Mouse (Mus musculus) ovary, postnatal 14 days (tissue): ENCODE data around the gene Macrod1.

Experiments
- DNase-seq: peaks from one replicate; pipeline ENCODE4 v3.0.0; 2022; ENCODE audit warnings: low spot score

The Macrod1 gene

GRCm38 (mm10) chr19:7171447-7171846, 114.8 kb downstream of the Macrod1 start:
- DNase-seq = no peak

- DNase-seq = no peak
These were observed 115.6 kb downstream of the Macrod1 start for GRCm38 (mm10) chr19:7172051-7172866.

- no peak for DNase-seq
These were observed 119.6 kb downstream of the Macrod1 start for GRCm38 (mm10) chr19:7176041-7176696.

GRCm38 (mm10) chr19:7177804-7178511, 121.3 kb downstream of the Macrod1 start:
- DNase-seq = no peak

GRCm38 (mm10) chr19:7178841-7179452, 122.3 kb downstream of the Macrod1 start:
- DNase-seq = no peak

GRCm38 (mm10) chr19:7180756-7181405, 124.3 kb downstream of the Macrod1 start:
- DNase-seq = no peak

- DNase-seq = no peak
These were observed 124.9 kb downstream of the Macrod1 start for GRCm38 (mm10) chr19:7181496-7181895.

GRCm38 (mm10) chr19:7182273-7182949, 125.8 kb downstream of the Macrod1 start:
- DNase-seq = peak; percentile 66

- no peak for DNase-seq
These were observed 126.8 kb downstream of the Macrod1 start for GRCm38 (mm10) chr19:7183419-7183818.

GRCm38 (mm10) chr19:7185059-7185458, 128.4 kb downstream of the Macrod1 start:
- no peak for DNase-seq

GRCm38 (mm10) chr19:7185715-7186291, 129.2 kb downstream of the Macrod1 start:
- DNase-seq = no peak

GRCm38 (mm10) chr19:7187157-7187556, 130.5 kb downstream of the Macrod1 start:
- DNase-seq = no peak

- no peak for DNase-seq
These were observed 132.4 kb downstream of the Macrod1 start for GRCm38 (mm10) chr19:7189026-7189425.

- DNase-seq = no peak
These were observed 134.4 kb downstream of the Macrod1 start for GRCm38 (mm10) chr19:7190986-7191385.

- DNase-seq = no peak
These were observed 135.0 kb downstream of the Macrod1 start for GRCm38 (mm10) chr19:7191639-7192038.

GRCm38 (mm10) chr19:7192561-7192967, 136.0 kb downstream of the Macrod1 start:
- DNase-seq = no peak

GRCm38 (mm10) chr19:7195900-7196728, 139.5 kb downstream of the Macrod1 start:
- peak; percentile 59 for DNase-seq

- DNase-seq = no peak
These were observed 140.2 kb downstream of the Macrod1 start for GRCm38 (mm10) chr19:7196741-7197270.

- DNase-seq = no peak
These were observed 140.8 kb downstream of the Macrod1 start for GRCm38 (mm10) chr19:7197445-7197844.

GRCm38 (mm10) chr19:7199089-7199488, 142.5 kb downstream of the Macrod1 start:
- DNase-seq = no peak
